Mouse (Mus musculus): ENCODE measurements around the gene Fkbp4.

- TF ChIP-seq CTCF (IDR thresholded peaks at IDR 0.05; ENCODE audit: borderline replicate concordance, insufficient read depth, low read length), result no peak
- TF ChIP-seq POLR2A (IDR thresholded peaks at IDR 0.05; ENCODE audit: low read depth, low read length), result no peak
These were observed 20.4 kb downstream of the Fkbp4 start for GRCm38 (mm10) chr6:128418076-128418475.
